Mouse (Mus musculus): ENCODE results near the gene Fbxl17.

GRCm38 (mm10) chr17:63533074-63533836, 33.4 kb upstream of the Fbxl17 start:
- TF ChIP-seq CTCF (IDR thresholded peaks at IDR 0.05; ENCODE audit: low read depth) = no peak
- TF ChIP-seq EP300 (IDR thresholded peaks at IDR 0.05; ENCODE audit: low read depth) = peak; percentile 64
